Mouse (Mus musculus) heart, embryonic 16.5 days (tissue): ENCODE results near the gene Fam192a. TPM values are rescaled to one million over a fixed set of nuclear protein-coding genes. Genes with fewer than 3 reads are reported as not detected.

ENCODE experiments used
- ATAC-seq: fragments of 200-750 bp; cut with Nextera tagmentation; replicated peaks from 2 replicates; pipeline ENCODE4 v1.8.0; 2017; ENCODE audit warnings: moderate number of reproducible peaks; ENCODE audit not compliant: insufficient read depth, low FRiP score; ENCODE audit errors: extremely low read depth
- H3K27ac ChIP-seq: fragments of 300-500 bp; sonication (generic); 2 replicates; pipeline ENCODE4 v1.5.1; 2014; ENCODE audit warnings: mild to moderate bottlenecking, low read length, control low read depth, moderate library complexity
- H3K27me3 ChIP-seq: fragments of 300-500 bp; sonication (generic); 2 replicates; pipeline ENCODE4 v1.6.1; 2014; ENCODE audit warnings: low read length, mixed read lengths; ENCODE audit not compliant: control insufficient read depth, insufficient read depth
- H3K36me3 ChIP-seq: fragments of 300-500 bp; sonication (generic); 2 replicates; pipeline ENCODE4 v1.6.1; 2014; ENCODE audit not compliant: control insufficient read depth, insufficient read depth
- H3K4me1 ChIP-seq: fragments of 300-500 bp; sonication (generic); 2 replicates; pipeline ENCODE4 v1.6.1; 2014; ENCODE audit warnings: low read length, mixed read lengths; ENCODE audit not compliant: control insufficient read depth, insufficient read depth
- H3K4me2 ChIP-seq: fragments of 300-500 bp; sonication (generic); 2 replicates; pipeline ENCODE4 v1.6.1; 2014; ENCODE audit warnings: low read depth, mild to moderate bottlenecking, control low read depth, low read length
- H3K4me3 ChIP-seq: fragments of 300-500 bp; sonication (generic); 2 replicates; pipeline ENCODE4 v1.5.1; 2014; ENCODE audit warnings: mild to moderate bottlenecking, control low read depth, low read length
- H3K9ac ChIP-seq: fragments of 300-500 bp; sonication (generic); 2 replicates; pipeline ENCODE4 v1.6.1; 2014; ENCODE audit warnings: low read length, control low read depth
- H3K9me3 ChIP-seq: fragments of 300-500 bp; sonication (generic); replicated peaks from 2 replicates; pipeline ENCODE4 v1.6.1; 2016; ENCODE audit warnings: low read length; ENCODE audit not compliant: control insufficient read depth
- WGBS: fragments of 180-500 bp; shearing (Covaris S2); extraction: QIAGEN DNeasy Blood & Tissue Kit; methylation state at CpG from one replicate; pipeline ENCODE4 v1.1.7; 2014; 5-methylcytosine and 5-hydroxymethylcytosine counted together
- polyA plus RNA-seq: library from polyadenylated mRNA; unstranded; fragments of >200 nt; fragmentation: Nextera tagmentation; extraction: Ambion mirVana; gene quantifications from 2 replicates; pipeline ENCODE4 v1.2.1, GENCODE M21; 2015

Fam192a gene
- polyA plus RNA-seq, 1 experiment from 2014 or later, result 42.1 TPM

DNA sequence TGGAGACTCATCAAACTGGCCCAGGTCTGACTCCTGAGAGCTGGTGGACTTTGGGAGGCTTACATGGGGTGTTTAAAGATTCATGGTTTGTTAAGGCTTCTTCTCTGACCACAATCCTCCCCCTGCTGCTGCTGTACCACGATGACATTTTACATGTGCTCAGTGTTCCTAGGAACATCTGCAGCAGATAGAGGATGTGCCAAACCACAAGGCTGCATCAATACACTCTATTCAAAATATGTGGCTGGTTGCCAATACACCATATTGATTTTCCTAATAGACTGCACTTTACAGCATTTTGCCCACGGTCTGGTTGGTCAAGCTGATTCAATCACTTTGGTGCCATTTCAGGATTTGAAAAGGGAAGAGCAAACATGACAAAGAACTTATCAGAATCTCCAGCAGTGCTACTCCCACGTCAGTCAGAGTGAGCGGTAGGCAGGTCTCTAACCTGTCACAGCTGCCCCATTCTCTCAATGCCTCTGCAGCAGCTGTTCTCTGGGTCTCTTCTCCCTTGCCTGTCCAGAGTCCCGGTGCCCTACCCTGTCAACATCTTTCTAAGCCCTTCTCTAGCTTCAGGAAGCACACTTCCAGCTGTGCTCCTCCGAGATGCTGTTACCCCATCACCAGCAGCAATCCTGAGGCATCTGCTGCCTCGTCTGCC is 19.8 kb downstream of the Fam192a start:
- no peak overlapping the region for H3K27ac ChIP-seq
- no peak overlapping the region for H3K9ac ChIP-seq
- H3K27me3 ChIP-seq, result no peaks in the 10 kb centered on the region
- ATAC-seq, result no peak
- no peaks in the 10 kb centered on the region for H3K4me1 ChIP-seq
- WGBS, result 84% methylated on average over 7 of the region's 7 CpGs
- H3K4me2 ChIP-seq, result no peak overlapping the region
- no peaks in the 10 kb centered on the region for H3K9me3 ChIP-seq
- H3K36me3 ChIP-seq, result peaks cover 42% of the 10 kb centered on the region
- H3K4me3 ChIP-seq, result no peak overlapping the region

DNA sequence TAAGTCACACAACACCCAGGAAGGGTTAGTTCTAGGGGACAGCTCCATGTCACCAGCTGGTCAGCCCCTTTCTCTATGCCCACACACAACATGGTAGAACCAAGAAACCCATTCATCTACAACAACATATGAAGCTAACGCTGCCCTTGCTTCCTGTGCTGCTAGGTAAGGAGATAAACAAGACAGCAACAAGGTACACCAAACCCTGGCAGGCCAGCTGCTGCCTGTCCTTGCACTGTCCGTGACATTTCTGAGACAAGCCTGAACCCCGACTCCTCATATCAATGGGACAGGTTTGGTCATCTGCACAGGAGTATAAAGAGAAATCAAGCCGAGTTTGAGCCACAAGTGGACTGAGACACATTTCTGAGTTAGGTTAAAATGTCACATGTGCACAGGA is 26.6 kb downstream of the Fam192a start:
- WGBS, result 85% methylated on average over 4 of the region's 4 CpGs
- no peak overlapping the region for H3K27ac ChIP-seq
- no peak overlapping the region for H3K9ac ChIP-seq
- H3K27me3 ChIP-seq, result no peaks in the 10 kb centered on the region
- peaks cover 36% of the 10 kb centered on the region for H3K36me3 ChIP-seq
- no peak for ATAC-seq
- no peak overlapping the region for H3K4me2 ChIP-seq
- H3K4me1 ChIP-seq, result no peaks in the 10 kb centered on the region
- no peak overlapping the region for H3K4me3 ChIP-seq
- H3K9me3 ChIP-seq, result no peaks in the 10 kb centered on the region

DNA sequence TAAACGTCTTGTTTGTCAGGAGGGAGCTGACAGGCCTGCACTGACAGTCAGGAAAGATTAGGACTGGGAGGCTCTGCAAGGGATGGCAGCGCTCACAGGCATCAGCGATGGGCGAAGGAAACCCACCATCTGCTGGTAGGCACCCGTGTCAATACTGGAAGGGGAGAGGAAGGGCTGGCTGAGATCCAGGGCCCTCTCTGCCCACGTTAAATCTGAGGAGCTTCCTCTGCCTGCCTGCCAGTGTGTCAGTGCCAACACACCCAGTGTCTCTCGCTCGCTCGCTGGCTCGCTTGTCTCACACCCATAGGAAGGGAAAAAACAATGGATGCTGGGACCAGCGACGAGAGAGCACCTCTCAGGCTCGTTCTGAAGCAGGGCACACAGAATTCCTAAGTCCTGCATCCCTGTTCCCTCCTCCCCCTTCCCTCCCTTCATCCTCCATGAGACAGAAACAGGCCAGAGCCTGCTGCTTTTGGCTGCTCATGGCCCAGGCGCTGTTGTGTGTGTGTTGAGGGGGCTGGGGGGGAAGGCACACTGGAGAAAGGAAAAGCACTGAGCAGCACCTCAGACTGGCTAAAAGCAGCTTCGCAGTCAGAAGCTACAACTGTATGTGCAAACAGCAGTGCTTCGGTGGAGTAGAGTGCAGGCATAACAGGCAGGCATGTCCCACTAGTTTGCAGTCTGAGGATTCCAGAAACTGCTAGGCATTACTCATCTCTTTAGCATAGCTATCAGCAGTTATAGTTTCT is 27.5 kb downstream of the Fam192a start:
- Histone ChIP-seq H3K4me1 (no peaks in the 10 kb centered on the region), H3K9me3 (no peaks in the 10 kb centered on the region), H3K9ac (no peak overlapping the region), H3K27me3 (no peaks in the 10 kb centered on the region), H3K4me3 (no peak overlapping the region), H3K4me2 (no peak overlapping the region), H3K27ac (no peak overlapping the region), H3K36me3 (peaks cover 35% of the 10 kb centered on the region)
- WGBS, result 82% methylated on average over 16 of the region's 16 CpGs
- ATAC-seq, result no peak

GRCm38 (mm10) chr8:94571896-94572295 is 29.9 kb downstream of the Fam192a start:
- Histone ChIP-seq H3K36me3 (peaks cover 26% of the 10 kb centered on the region), H3K4me1 (no peaks in the 10 kb centered on the region), H3K9ac (no peak overlapping the region), H3K4me2 (no peak overlapping the region), H3K9me3 (no peaks in the 10 kb centered on the region), H3K27me3 (no peaks in the 10 kb centered on the region), H3K27ac (no peak overlapping the region), H3K4me3 (no peak overlapping the region)
- 71% methylated on average over 2 of the region's 2 CpGs for WGBS
- ATAC-seq, result no peak

- Histone ChIP-seq H3K27me3 (no peaks in the 10 kb centered on the region), H3K9me3 (no peaks in the 10 kb centered on the region), H3K4me2 (no peak overlapping the region), H3K4me3 (no peak overlapping the region), H3K4me1 (no peaks in the 10 kb centered on the region), H3K27ac (no peak overlapping the region), H3K36me3 (peaks cover 11% of the 10 kb centered on the region), H3K9ac (no peak overlapping the region)
- ATAC-seq, result no peak
- 65% methylated on average over 1 of the region's 1 CpGs for WGBS
These were observed 32.4 kb downstream of the Fam192a start for GRCm38 (mm10) chr8:94569419-94569818.

GRCm38 (mm10) chr8:94568098-94568497 is 33.7 kb downstream of the Fam192a start:
- no peaks in the 10 kb centered on the region for H3K27me3 ChIP-seq
- H3K36me3 ChIP-seq, result peaks cover 2% of the 10 kb centered on the region; the same call in 1 of the 2 replicates
- H3K4me3 ChIP-seq, result no peak overlapping the region
- 80% methylated on average over 8 of the region's 8 CpGs for WGBS
- no peak overlapping the region for H3K27ac ChIP-seq
- H3K9ac ChIP-seq, result no peak overlapping the region
- no peaks in the 10 kb centered on the region for H3K4me1 ChIP-seq
- H3K4me2 ChIP-seq, result no peak overlapping the region
- no peak for ATAC-seq
- H3K9me3 ChIP-seq, result no peaks in the 10 kb centered on the region

DNA sequence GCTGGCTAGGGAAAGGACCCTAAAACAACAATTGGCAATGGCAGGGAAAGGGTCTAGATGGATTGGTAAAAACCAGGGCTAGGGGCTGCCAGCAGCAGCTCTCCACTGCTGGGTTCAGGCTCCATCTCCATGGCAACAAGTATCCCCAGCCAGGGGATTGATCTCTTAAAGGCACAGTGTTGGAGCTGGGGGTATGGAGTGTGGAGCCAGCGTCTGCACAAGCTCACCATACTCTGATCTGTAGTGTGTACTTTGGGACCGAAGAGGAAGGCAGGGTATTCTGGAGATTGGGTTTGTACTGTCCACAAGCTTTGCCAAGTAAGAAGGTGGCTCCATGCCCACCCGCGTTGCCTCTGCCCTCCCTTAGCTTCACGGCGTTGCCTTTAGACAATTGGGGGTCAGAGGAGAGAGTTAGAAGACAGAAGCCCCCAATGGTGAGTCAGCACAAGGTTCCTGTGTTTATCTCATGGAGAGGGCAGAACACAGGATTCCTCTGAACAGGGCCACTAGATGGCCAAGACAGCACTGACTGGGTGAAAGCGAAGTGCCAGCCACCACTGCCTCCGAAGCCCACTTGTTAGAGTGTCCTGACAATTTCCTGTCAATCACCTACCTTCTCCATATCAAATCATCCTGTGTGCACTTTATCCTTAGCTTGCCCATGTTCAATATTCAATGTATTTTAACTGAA is 34.5 kb downstream of the Fam192a start:
- no peaks in the 10 kb centered on the region for H3K27me3 ChIP-seq
- no peak overlapping the region for H3K9ac ChIP-seq
- ATAC-seq, result no peak
- H3K4me1 ChIP-seq, result no peaks in the 10 kb centered on the region
- no peak overlapping the region for H3K4me2 ChIP-seq
- H3K36me3 ChIP-seq, result no peaks in the 10 kb centered on the region
- WGBS, result 68% methylated on average over 8 of the region's 8 CpGs
- H3K27ac ChIP-seq, result no peak overlapping the region
- H3K9me3 ChIP-seq, result no peaks in the 10 kb centered on the region
- no peak overlapping the region for H3K4me3 ChIP-seq

DNA sequence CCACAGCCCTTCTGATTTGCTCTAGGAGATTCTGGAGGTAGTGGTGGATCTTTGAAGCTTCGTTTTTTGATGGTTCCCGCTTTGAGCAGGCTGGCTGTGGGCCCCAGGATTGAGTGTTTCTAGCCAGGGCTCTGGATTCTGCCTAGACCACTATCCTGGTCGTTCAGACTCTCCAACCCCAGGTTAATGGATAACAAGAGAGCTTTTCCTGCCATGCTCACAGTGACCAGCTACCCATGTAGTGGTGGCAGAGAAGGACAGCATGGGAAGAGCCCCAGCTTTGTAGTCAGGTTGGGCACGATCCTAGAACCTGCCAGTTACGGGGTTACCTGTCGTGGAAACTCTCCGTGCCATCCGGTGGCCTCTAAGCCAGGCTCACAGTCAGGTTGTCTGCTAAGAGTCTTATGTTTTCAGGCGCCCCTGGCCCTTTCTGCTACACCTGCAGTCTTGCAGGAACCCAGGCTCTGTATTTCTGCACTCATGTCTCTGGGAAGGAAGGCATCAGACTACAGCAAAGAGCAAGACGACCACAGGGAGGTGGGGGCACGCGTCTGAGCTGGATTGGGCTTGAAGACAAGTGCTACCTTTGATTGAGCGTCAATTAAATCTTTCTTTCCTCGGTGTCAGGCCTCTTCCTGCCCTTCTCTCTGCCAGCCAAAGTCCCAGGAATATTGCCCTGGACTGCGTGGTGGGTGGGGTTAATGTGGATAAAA is 35.2 kb downstream of the Fam192a start:
- WGBS, result 72% methylated on average over 15 of the region's 15 CpGs
- Histone ChIP-seq H3K9me3 (no peaks in the 10 kb centered on the region), H3K36me3 (no peaks in the 10 kb centered on the region), H3K27me3 (no peaks in the 10 kb centered on the region), H3K4me3 (no peak overlapping the region), H3K9ac (no peak overlapping the region), H3K4me2 (no peak overlapping the region), H3K4me1 (no peaks in the 10 kb centered on the region), H3K27ac (no peak overlapping the region)
- no peak for ATAC-seq
